Comparison of ENCODE assay signal across 17 mouse cellular contexts in genomic region chr3:138688606-138689005, GRCm38 (mm10).
"Had no signal": no experiment of that assay in that cellular context is flagged by ENCODE, and none has a peak within 500 bp of the region (broad histone marks: within the 10 kb centered on the region; RNA-seq: fewer than 3 reads in every experiment).

No protein-coding gene starts in this region.

- H3K27ac ChIP-seq: lung, embryonic 15.5 days; macrophage; midbrain, embryonic 12.5 days; midbrain, embryonic 15.5 days; neural tube, embryonic 12.5 days; stomach, embryonic 15.5 days; stomach, postnatal 0 days had no signal

- H3K9me3 ChIP-seq: lung, embryonic 15.5 days; midbrain, embryonic 12.5 days; midbrain, embryonic 15.5 days; neural tube, embryonic 12.5 days; stomach, embryonic 15.5 days had no signal

- H3K4me3 ChIP-seq: lung, embryonic 15.5 days; megakaryocyte, embryonic 14.5 days; midbrain, embryonic 12.5 days; midbrain, embryonic 15.5 days; neural tube, embryonic 12.5 days; stomach, embryonic 15.5 days had no signal

- H3K4me2 ChIP-seq: lung, embryonic 15.5 days; midbrain, embryonic 12.5 days; midbrain, embryonic 15.5 days; neural tube, embryonic 12.5 days; stomach, embryonic 15.5 days had no signal

- H3K9ac ChIP-seq: liver, postnatal 0 days; lung, embryonic 15.5 days; midbrain, embryonic 12.5 days; midbrain, embryonic 15.5 days; neural tube, embryonic 12.5 days; stomach, embryonic 15.5 days had no signal

- DNase-seq: liver, postnatal 0 days; lung, adult 2 months; lung, postnatal 14 days; lung, postnatal 36 days; right cerebral cortex, postnatal 14 days; thymus, adult 2 months; thymus, postnatal 25 days; thymus, postnatal 4 days had no signal

- H3K4me1 ChIP-seq: lung, embryonic 15.5 days; midbrain, embryonic 12.5 days; midbrain, embryonic 15.5 days; neural tube, embryonic 12.5 days; stomach, embryonic 15.5 days had no signal

- H3K27me3 ChIP-seq: lung, embryonic 15.5 days; midbrain, embryonic 15.5 days; neural tube, embryonic 12.5 days; stomach, embryonic 15.5 days had no signal

- H3K36me3 ChIP-seq: lung, embryonic 15.5 days; midbrain, embryonic 12.5 days; midbrain, embryonic 15.5 days; neural tube, embryonic 12.5 days; stomach, embryonic 15.5 days had no signal

- ATAC-seq: liver, postnatal 0 days; lung, postnatal 0 days; midbrain, embryonic 15.5 days had no signal
